Mouse (Mus musculus) lung, embryonic 14.5 days (tissue): ENCODE results near the gene Cabp4. TPM values are rescaled to one million over a fixed set of nuclear protein-coding genes. Genes with fewer than 3 reads are reported as not detected.

ENCODE experiments used
- ATAC-seq: fragments of 200-750 bp; cut with Nextera tagmentation; 2 replicates; pipeline ENCODE4 v1.8.0; 2017; ENCODE audit warnings: mild to moderate bottlenecking, moderate TSS enrichment, moderate library complexity; ENCODE audit not compliant: insufficient read depth
- DNase-seq: peaks from one replicate; pipeline ENCODE4 v3.0.0-alpha.2; 2015
- H3K27ac ChIP-seq: fragments of 300-500 bp; sonication (generic); 2 replicates; pipeline ENCODE4 v1.5.1; 2014; ENCODE audit warnings: low read depth, mild to moderate bottlenecking, moderate library complexity
- H3K27me3 ChIP-seq: fragments of 300-500 bp; sonication (generic); 2 replicates; pipeline ENCODE4 v1.6.1; 2014; ENCODE audit warnings: low read length, control low read depth; ENCODE audit not compliant: insufficient read depth
- H3K36me3 ChIP-seq: fragments of 300-500 bp; sonication (generic); 2 replicates; pipeline ENCODE4 v1.6.1; 2014; ENCODE audit warnings: control low read depth; ENCODE audit not compliant: insufficient read depth
- H3K4me1 ChIP-seq: fragments of 300-500 bp; sonication (generic); 2 replicates; pipeline ENCODE4 v1.6.1; 2014; ENCODE audit warnings: antibody characterized with exemption, control low read depth; ENCODE audit not compliant: insufficient read depth
- H3K4me2 ChIP-seq: fragments of 300-500 bp; sonication (generic); 2 replicates; pipeline ENCODE4 v1.6.1; 2014; ENCODE audit warnings: mild to moderate bottlenecking
- H3K4me3 ChIP-seq: fragments of 300-500 bp; sonication (generic); 2 replicates; pipeline ENCODE4 v1.5.1; 2014; ENCODE audit warnings: low read depth, low read length
- H3K9ac ChIP-seq: fragments of 300-500 bp; sonication (generic); 2 replicates; pipeline ENCODE4 v1.6.1; 2014
- H3K9me3 ChIP-seq: fragments of 300-500 bp; sonication (generic); 2 replicates; pipeline ENCODE4 v1.6.1; 2016; ENCODE audit warnings: low read depth, low read length, control low read depth
- CTCF ChIP-seq: IDR thresholded peaks from 2 replicates; pipeline ENCODE4 v1.5.1; 2016; ENCODE audit warnings: antibody characterized with exemption, low read depth
- WGBS: fragments of 180-500 bp; shearing (Covaris S2); extraction: QIAGEN DNeasy Blood & Tissue Kit; methylation state at CpG from one replicate; pipeline ENCODE4 v1.1.7; 2014; 5-methylcytosine and 5-hydroxymethylcytosine counted together
- polyA plus RNA-seq: library from polyadenylated mRNA; unstranded; fragments of >200 nt; fragmentation: Nextera tagmentation; extraction: Ambion mirVana; gene quantifications from 2 replicates; pipeline ENCODE4 v1.2.1, GENCODE M21; 2014

Gene Cabp4
- polyA plus RNA-seq, 1 experiment from 2014 or later = 0.09 TPM

- Histone ChIP-seq H3K9ac (no peak overlapping the region), H3K27ac (no peak overlapping the region), H3K27me3 (no peaks in the 10 kb centered on the region), H3K4me3 (peak overlapping the region; percentile 89; the same call in 1 of the 2 replicates), H3K4me2 (peak overlapping the region; percentile 87; the same call in 1 of the 2 replicates), H3K36me3 (peaks cover 27% of the 10 kb centered on the region), H3K9me3 (no peaks in the 10 kb centered on the region), H3K4me1 (peaks cover 5% of the 10 kb centered on the region)
- TF ChIP-seq CTCF = no peak
- WGBS = 90% methylated on average over 17 of the region's 17 CpGs
- DNase-seq = no peak
- no peak for ATAC-seq
Observed at GRCm38 (mm10) chr19:4149764-4150461, 6.1 kb upstream of the Cabp4 start.

GRCm38 (mm10) chr19:4149283-4149682, 5.5 kb upstream of the Cabp4 start:
- DNase-seq = no peak
- ATAC-seq = no peak
- Histone ChIP-seq H3K9me3 (no peaks in the 10 kb centered on the region), H3K27ac (no peak overlapping the region), H3K4me3 (peak overlapping the region; percentile 89), H3K4me2 (peak overlapping the region; percentile 87), H3K27me3 (no peaks in the 10 kb centered on the region), H3K9ac (peak overlapping the region; percentile 85), H3K36me3 (peaks cover 27% of the 10 kb centered on the region), H3K4me1 (peaks cover 5% of the 10 kb centered on the region)
- no peak for TF ChIP-seq CTCF
- 81% methylated on average over 11 of the region's 11 CpGs for WGBS

GRCm38 (mm10) chr19:4148819-4149218, 5.0 kb upstream of the Cabp4 start:
- DNase-seq (no peak), ATAC-seq (peak; percentile 57)
- Histone ChIP-seq H3K9ac (peak overlapping the region; percentile 85), H3K36me3 (peaks cover 25% of the 10 kb centered on the region), H3K9me3 (no peaks in the 10 kb centered on the region), H3K4me1 (peaks cover 5% of the 10 kb centered on the region), H3K4me2 (peak overlapping the region; percentile 87), H3K4me3 (peak overlapping the region; percentile 89), H3K27ac (peak overlapping the region; percentile 40; the same call in 1 of the 2 replicates), H3K27me3 (no peaks in the 10 kb centered on the region)
- WGBS = 6% methylated on average over 8 of the region's 8 CpGs
- no peak for TF ChIP-seq CTCF

- Histone ChIP-seq H3K9me3 (no peaks in the 10 kb centered on the region), H3K9ac (peak within 1 kb of the TSS; percentile 85), H3K27ac (peak within 1 kb of the TSS; percentile 40; the same call in 1 of the 2 replicates), H3K4me3 (peak within 1 kb of the TSS; percentile 89), H3K4me2 (peak within 1 kb of the TSS; percentile 87), H3K36me3 (peaks cover 21% of the 10 kb centered on the region), H3K4me1 (peaks cover 5% of the 10 kb centered on the region), H3K27me3 (no peaks in the 10 kb centered on the region)
- DNase-seq (peak; percentile 98), ATAC-seq (peak; percentile 98)
- 0% methylated on average over 33 of the region's 33 CpGs for WGBS
- no peak for TF ChIP-seq CTCF
Observed at GRCm38 (mm10) chr19:4148491-4148806, 4.6 kb upstream of the Cabp4 start, which contains the start of gene Coro1b. Gene Coro1b (plus strand): TSS chr19:4148619.

GRCm38 (mm10) chr19:4147782-4148490, 4.1 kb upstream of the Cabp4 start:
- peaks cover 18% of the 10 kb centered on the region for H3K36me3 ChIP-seq
- WGBS = 34% methylated on average over 9 of the region's 9 CpGs
- H3K9ac ChIP-seq = peak overlapping the region; percentile 85
- H3K4me1 ChIP-seq = peaks cover 5% of the 10 kb centered on the region
- ATAC-seq = 0 out of 2 replicates have a peak, but pooled peaks have one; percentile 2
- no peaks in the 10 kb centered on the region for H3K27me3 ChIP-seq
- peak overlapping the region; percentile 89 for H3K4me3 ChIP-seq
- H3K4me2 ChIP-seq = peak overlapping the region; percentile 87
- no peaks in the 10 kb centered on the region for H3K9me3 ChIP-seq
- DNase-seq = no peak
- TF ChIP-seq CTCF = no peak
- peak overlapping the region; percentile 40; the same call in 1 of the 2 replicates for H3K27ac ChIP-seq

- ATAC-seq = no peak
- Histone ChIP-seq H3K4me3 (no peak overlapping the region), H3K27ac (no peak overlapping the region), H3K27me3 (no peaks in the 10 kb centered on the region), H3K4me2 (no peak overlapping the region), H3K36me3 (peaks cover 18% of the 10 kb centered on the region), H3K4me1 (peaks cover 5% of the 10 kb centered on the region), H3K9me3 (no peaks in the 10 kb centered on the region), H3K9ac (no peak overlapping the region)
- 59% methylated on average over 3 of the region's 3 CpGs for WGBS
- no peak for DNase-seq
- no peak for TF ChIP-seq CTCF
Observed at GRCm38 (mm10) chr19:4147022-4147405, 3.2 kb upstream of the Cabp4 start.

GRCm38 (mm10) chr19:4146366-4147021, 2.7 kb upstream of the Cabp4 start:
- H3K4me1 ChIP-seq = peaks cover 5% of the 10 kb centered on the region
- TF ChIP-seq CTCF = no peak
- H3K27ac ChIP-seq = no peak overlapping the region
- 66% methylated on average over 12 of the region's 12 CpGs for WGBS
- H3K4me2 ChIP-seq = no peak overlapping the region
- no peaks in the 10 kb centered on the region for H3K27me3 ChIP-seq
- ATAC-seq (no peak), DNase-seq (no peak)
- no peak overlapping the region for H3K9ac ChIP-seq
- peaks cover 17% of the 10 kb centered on the region for H3K36me3 ChIP-seq
- H3K4me3 ChIP-seq = no peak overlapping the region
- H3K9me3 ChIP-seq = no peaks in the 10 kb centered on the region
